Mouse (Mus musculus) liver, embryonic 14.5 days (tissue): Measurements from ENCODE around the gene Fam129a. TPM values are rescaled to one million over a fixed set of nuclear protein-coding genes. Genes with fewer than 3 reads are reported as not detected.

ENCODE experiments used
- ATAC-seq: fragments of 200-750 bp; cut with Nextera tagmentation; 2 replicates; pipeline ENCODE4 v1.8.0; 2017; ENCODE audit warnings: moderate number of reproducible peaks, mild to moderate bottlenecking, moderate library complexity; ENCODE audit not compliant: insufficient read depth
- DNase-seq, 3 experiments: peaks; one replicate each; pipeline ENCODE4 v3.0.0-alpha.2; 2012 to 2013; ENCODE audit warnings: low read depth in 3 of 3, low spot score in 3 of 3
- H3K27ac ChIP-seq: fragments of 300-500 bp; sonication (generic); 2 replicates; pipeline ENCODE4 v1.5.1; 2014; ENCODE audit warnings: moderate library complexity, mild to moderate bottlenecking, control low read depth, inconsistent platforms
- H3K27me3 ChIP-seq: fragments of 300-500 bp; sonication (generic); 2 replicates; pipeline ENCODE4 v1.6.1; 2014; ENCODE audit warnings: mild to moderate bottlenecking, low read length, moderate library complexity; ENCODE audit not compliant: control insufficient read depth, insufficient read depth
- H3K36me3 ChIP-seq: fragments of 300-500 bp; sonication (generic); replicated peaks from 2 replicates; pipeline ENCODE4 v1.6.1; 2014; ENCODE audit warnings: low read depth; ENCODE audit not compliant: control insufficient read depth, insufficient read depth
- H3K4me1 ChIP-seq, 2 experiments: fragments of 200-500 bp in 1 of 2; fragments of 300-500 bp in 1 of 2; sonication (generic) in 1 of 2; replicated peaks; 2 replicates each; pipeline ENCODE4 v1.6.1; 2012 to 2014; ENCODE audit warnings: antibody characterized with exemption in 1 of 2, inconsistent platforms in 1 of 2, low read length in 1 of 2; ENCODE audit not compliant: control insufficient read depth in 2 of 2, insufficient read depth in 2 of 2
- H3K4me2 ChIP-seq: fragments of 300-500 bp; sonication (generic); 2 replicates; pipeline ENCODE4 v1.6.1; 2014; ENCODE audit warnings: low read depth, mild to moderate bottlenecking, control low read depth, moderate library complexity
- H3K4me3 ChIP-seq, 2 experiments: fragments of 200-500 bp in 1 of 2; fragments of 300-500 bp in 1 of 2; sonication (generic) in 1 of 2; 2 replicates each; pipeline ENCODE4 v1.5.1; 2012 to 2014; ENCODE audit warnings: low read depth in 2 of 2, low read length in 2 of 2, mild to moderate bottlenecking in 2 of 2, control low read depth in 1 of 2, inconsistent platforms in 1 of 2, moderate library complexity in 1 of 2; ENCODE audit not compliant: insufficient read depth in 1 of 2
- H3K9ac ChIP-seq: fragments of 300-500 bp; sonication (generic); replicated peaks from 2 replicates; pipeline ENCODE4 v1.6.1; 2014; ENCODE audit warnings: mild to moderate bottlenecking, control low read depth, moderate library complexity
- H3K9me3 ChIP-seq: fragments of 300-500 bp; sonication (generic); 2 replicates; pipeline ENCODE4 v1.6.1; 2016; ENCODE audit warnings: low read length, mixed read lengths; ENCODE audit not compliant: control insufficient read depth
- CTCF ChIP-seq: IDR thresholded peaks from 2 replicates; pipeline ENCODE4 v1.5.1; 2016; ENCODE audit warnings: antibody characterized with exemption, low read depth, control low read depth
- EP300 ChIP-seq: IDR thresholded peaks from 2 replicates; pipeline ENCODE4 v1.6.1; 2016; ENCODE audit warnings: antibody characterized with exemption, low read depth
- WGBS: fragments of 180-500 bp; shearing (Covaris S2); extraction: QIAGEN DNeasy Blood & Tissue Kit; methylation state at CpG from one replicate; pipeline ENCODE4 v1.1.7; 2014; ENCODE audit not compliant: insufficient replicate concordance; 5-methylcytosine and 5-hydroxymethylcytosine counted together
- polyA plus RNA-seq, 2 experiments: library from polyadenylated mRNA; depleted of rRNA in 1 of 2; stranded (reverse) in 1 of 2; unstranded in 1 of 2; fragments of >200 nt; fragmentation: Nextera tagmentation in 1 of 2; extraction: Ambion mirVana in 1 of 2; gene quantifications; 2 replicates each; pipeline versions ENCODE4 v1.2.1 to v1.2.3; 2012 to 2014

The Fam129a gene
- polyA plus RNA-seq, 2 experiments = 1.5 to 3.4 TPM

DNA sequence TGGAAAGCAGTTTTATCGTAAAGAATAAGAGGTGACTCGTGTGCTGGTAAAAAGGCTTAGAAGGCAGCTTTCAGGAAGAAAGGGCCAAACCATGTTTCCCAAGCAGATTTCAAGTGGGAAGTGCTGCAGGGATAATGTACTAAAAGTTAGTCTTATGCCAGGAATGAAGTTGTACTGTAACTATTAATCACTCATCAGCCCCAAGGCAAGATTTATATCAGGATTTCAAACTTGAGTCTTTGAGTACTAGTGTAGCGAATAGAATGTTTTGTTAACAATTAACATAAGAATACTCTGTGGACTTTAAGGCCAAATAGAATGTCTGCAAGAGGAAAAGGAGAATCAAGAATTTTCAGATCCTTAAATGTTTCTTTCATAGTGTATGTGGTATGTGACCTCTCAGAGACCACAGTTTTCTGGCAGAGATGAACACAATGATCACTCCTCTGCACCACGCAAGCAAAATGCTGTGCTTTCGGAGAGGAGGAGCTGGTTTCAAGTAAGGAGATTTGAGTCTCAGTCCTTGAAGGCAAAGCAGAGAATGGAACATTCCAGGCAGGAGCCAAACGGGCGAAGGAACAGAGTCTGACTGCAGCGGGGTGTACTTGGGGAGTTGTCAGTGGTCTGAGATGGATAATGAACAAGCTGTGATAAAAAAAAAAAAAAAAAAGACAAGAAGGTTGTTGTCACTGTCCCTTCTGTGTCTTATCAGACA is 21.9 kb upstream of the Fam129a start:
- no peak overlapping the region for H3K4me3 ChIP-seq
- TF ChIP-seq EP300 (no peak), CTCF (no peak)
- H3K9ac ChIP-seq = no peak overlapping the region
- H3K36me3 ChIP-seq = no peaks in the 10 kb centered on the region
- ATAC-seq (no peak), DNase-seq (no peak)
- H3K9me3 ChIP-seq = no peaks in the 10 kb centered on the region
- no peaks in the 10 kb centered on the region for H3K27me3 ChIP-seq
- H3K4me1 ChIP-seq = peaks cover 0 to 4% of the 10 kb centered on the region in 2 experiments; a peak in 2 of 4 replicates
- no peak overlapping the region for H3K27ac ChIP-seq
- 58% methylated on average over 8 of the region's 8 CpGs for WGBS
- no peak overlapping the region for H3K4me2 ChIP-seq

DNA sequence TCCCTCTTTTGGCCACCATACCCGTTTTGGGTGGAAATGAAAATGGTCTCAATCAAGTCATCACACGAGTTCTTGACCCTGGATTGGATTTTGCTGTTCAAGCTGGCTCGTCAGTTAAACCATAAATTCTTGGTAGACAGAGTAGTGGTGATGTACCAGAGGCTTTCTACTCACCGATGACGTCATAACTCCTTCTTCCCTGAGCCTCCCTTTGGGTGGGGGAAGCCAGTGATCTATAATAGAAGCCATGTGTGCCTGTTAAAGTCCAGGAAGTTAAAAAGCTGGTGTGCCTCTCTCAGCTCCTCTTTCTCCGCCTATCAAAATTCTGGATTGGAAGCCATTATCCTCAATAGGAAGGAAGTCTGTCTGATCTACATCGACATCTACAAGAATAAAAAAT is 21.2 kb upstream of the Fam129a start:
- 50% methylated on average over 7 of the region's 7 CpGs for WGBS
- DNase-seq (no peak), ATAC-seq (no peak)
- Histone ChIP-seq H3K27ac (no peak overlapping the region), H3K9ac (no peak overlapping the region), H3K4me1 (peaks cover 0 to 4% of the 10 kb centered on the region in 2 experiments; a peak in 2 of 4 replicates), H3K4me3 (no peak overlapping the region), H3K4me2 (no peak overlapping the region), H3K27me3 (no peaks in the 10 kb centered on the region), H3K36me3 (no peaks in the 10 kb centered on the region), H3K9me3 (no peaks in the 10 kb centered on the region)
- TF ChIP-seq CTCF (no peak), EP300 (no peak)

DNA sequence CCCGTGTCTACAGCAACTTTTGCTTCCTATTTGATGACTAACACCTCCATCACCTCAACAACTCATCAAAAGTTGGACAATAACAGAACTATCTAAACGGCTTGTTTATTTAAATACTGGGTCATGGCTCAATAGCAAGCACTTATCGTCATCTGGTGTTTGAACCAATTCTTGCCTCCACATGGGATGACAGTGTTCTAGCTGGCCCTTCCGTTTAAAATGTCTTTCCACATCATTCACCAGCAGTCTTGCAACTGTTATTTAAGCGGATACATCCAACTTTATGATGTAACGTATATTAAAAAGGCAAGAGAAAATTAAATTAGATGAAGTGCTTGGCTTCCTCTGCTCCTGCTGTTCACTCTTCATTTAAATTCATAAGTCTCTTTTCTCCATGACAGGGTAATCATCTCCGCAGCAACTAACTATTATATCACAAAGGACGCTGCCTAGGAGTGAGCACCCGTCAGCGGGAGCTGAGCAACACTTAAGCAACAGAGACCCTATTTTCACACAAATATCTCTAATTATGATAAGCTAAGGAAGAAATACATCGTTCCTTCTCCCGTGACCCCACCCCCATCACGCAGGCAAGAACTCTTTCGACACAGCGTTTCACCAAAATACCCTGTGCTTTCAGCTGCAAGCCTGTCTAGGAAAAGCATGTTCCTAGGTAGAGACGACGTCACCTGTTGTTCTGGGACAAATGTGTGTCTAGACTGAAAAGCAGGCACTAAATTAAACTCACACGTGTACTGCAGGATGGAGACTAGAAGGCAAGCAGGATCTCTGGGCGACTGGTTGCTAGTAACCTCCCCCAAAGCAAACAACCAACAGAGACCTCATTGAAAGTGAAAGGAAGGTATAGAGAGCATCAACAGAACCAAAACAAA is 20.2 kb upstream of the Fam129a start:
- no peak overlapping the region for H3K9ac ChIP-seq
- H3K27me3 ChIP-seq = no peaks in the 10 kb centered on the region
- H3K9me3 ChIP-seq = no peaks in the 10 kb centered on the region
- peaks cover 0 to 4% of the 10 kb centered on the region in 2 experiments; a peak in 2 of 4 replicates for H3K4me1 ChIP-seq
- ATAC-seq (no peak), DNase-seq (no peak)
- TF ChIP-seq EP300 (no peak), CTCF (no peak)
- H3K27ac ChIP-seq = no peak overlapping the region
- 54% methylated on average over 19 of the region's 19 CpGs for WGBS
- H3K4me3 ChIP-seq = no peak overlapping the region
- H3K4me2 ChIP-seq = no peak overlapping the region
- H3K36me3 ChIP-seq = no peaks in the 10 kb centered on the region

DNA sequence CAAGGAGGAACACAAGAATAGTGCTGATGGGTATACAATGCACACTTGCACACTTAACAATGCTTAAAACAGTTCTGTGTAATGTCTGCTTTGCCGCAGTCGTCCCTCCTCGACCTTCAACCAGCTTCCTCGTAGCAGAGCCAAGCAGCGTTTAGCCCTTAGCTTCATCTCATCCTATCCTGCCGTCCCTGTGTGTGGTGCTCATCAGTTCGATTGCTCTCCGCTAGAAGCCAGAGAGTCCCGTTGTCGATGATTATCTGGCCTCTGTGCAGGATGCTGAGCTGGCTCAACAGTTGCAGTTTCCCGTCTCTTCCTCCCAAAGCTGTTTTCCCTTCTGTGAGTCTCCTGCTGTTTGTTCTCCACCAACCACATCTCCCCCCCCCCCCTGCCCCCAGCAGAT is 10.4 kb upstream of the Fam129a start:
- Histone ChIP-seq H3K9me3 (no peaks in the 10 kb centered on the region), H3K36me3 (no peaks in the 10 kb centered on the region), H3K4me3 (no peak overlapping the region), H3K27me3 (no peaks in the 10 kb centered on the region), H3K27ac (no peak overlapping the region), H3K9ac (no peak overlapping the region), H3K4me1 (no peaks in the 10 kb centered on the region), H3K4me2 (no peak overlapping the region)
- no peak for TF ChIP-seq CTCF
- no peak for TF ChIP-seq EP300
- WGBS = 53% methylated on average over 11 of the region's 11 CpGs
- DNase-seq = no peak
- no peak for ATAC-seq

DNA sequence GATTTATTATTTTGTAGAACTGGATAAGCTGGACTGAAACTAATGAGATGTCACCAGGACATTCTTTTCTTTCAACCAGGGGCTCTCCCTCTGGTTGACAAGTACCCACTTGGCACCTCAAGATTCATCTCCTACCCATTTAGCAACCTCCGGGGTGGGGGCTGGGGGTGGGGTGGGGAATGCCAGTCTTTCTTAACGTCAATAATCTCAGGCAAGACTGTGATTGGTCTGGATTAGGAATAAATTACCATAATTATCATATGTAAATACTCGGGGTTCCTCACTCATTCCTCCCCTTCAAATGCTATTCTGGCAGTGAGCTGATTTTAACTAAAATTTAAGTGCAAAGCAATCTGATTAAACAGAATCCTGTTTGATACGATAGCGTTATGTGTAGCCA is 7.6 kb upstream of the Fam129a start:
- ATAC-seq = no peak

More for the DNA sequence above, 7.6 kb upstream of the Fam129a start:
- Histone ChIP-seq H3K27me3 (no peaks in the 10 kb centered on the region), H3K36me3 (no peaks in the 10 kb centered on the region), H3K4me1 (no peaks in the 10 kb centered on the region), H3K27ac (no peak overlapping the region), H3K9me3 (no peaks in the 10 kb centered on the region), H3K9ac (no peak overlapping the region), H3K4me3 (no peak overlapping the region), H3K4me2 (no peak overlapping the region)
- DNase-seq = no peak
- 52% methylated on average over 5 of the region's 5 CpGs for WGBS
- TF ChIP-seq EP300 (no peak), CTCF (no peak)
